Mouse (Mus musculus) urinary bladder, postnatal 10 days (tissue): ENCODE results near the gene Dppa3.

Experiments
- DNase-seq: peaks from one replicate; pipeline ENCODE4 v3.0.0; 2022; ENCODE audit warnings: low spot score

The Dppa3 gene

GRCm38 (mm10) chr6:122669406-122670200 lies 43.4 kb downstream of the Dppa3 start:
- DNase-seq = peak; percentile 78

- no peak for DNase-seq
Observed at GRCm38 (mm10) chr6:122670201-122670551, 44.0 kb downstream of the Dppa3 start.

- no peak for DNase-seq
Observed at GRCm38 (mm10) chr6:122670841-122671240, 44.6 kb downstream of the Dppa3 start.

DNA sequence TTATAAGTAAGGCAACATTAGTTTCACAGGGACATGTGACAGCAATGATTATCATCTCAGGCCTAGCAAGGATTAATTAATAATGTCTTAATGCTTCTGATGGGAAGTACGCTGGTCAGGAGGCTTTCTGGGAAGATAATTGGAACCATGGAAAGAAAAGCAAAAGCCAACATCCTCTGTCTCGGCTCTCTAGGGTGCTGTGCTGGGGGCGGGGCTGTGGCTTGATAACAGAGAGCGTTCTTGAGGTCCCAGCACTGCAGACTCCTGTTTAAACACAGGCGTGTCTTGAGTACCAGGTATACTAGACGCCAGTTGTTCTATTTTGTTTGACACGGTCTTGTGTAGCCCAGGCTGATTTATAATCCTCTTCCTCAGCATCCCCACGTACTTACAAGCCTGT lies 46.5 kb downstream of the Dppa3 start:
- DNase-seq = no peak
